Mouse (Mus musculus): ENCODE results near the gene Bbs2. TPM values are rescaled to one million over a fixed set of nuclear protein-coding genes. Genes with fewer than 3 reads are reported as not detected.

Gene Bbs2
- total RNA-seq, 2 experiments from 2014 or later = 5.3 to 7.9 TPM

Other genes with a start within 250 kb of the Bbs2 start
- 100 to 1,000 TPM; 108 to 112 TPM for gene Amfr, start 86.1 kb downstream of the Bbs2 start, total RNA-seq (2021)
- gene Nudt21, start 61.9 kb downstream of the Bbs2 start, total RNA-seq (2021) = 10 to 100 TPM; 29.2 to 30.3 TPM
- gene Ogfod1, start 61.7 kb downstream of the Bbs2 start, total RNA-seq (2021) = 10 to 100 TPM; 23.0 to 23.9 TPM
- gene Mt4, start 38.3 kb upstream of the Bbs2 start, total RNA-seq (2021) = not detected
- 1 to 10 TPM; 4.9 to 5.5 TPM for gene Mt3, start 53.7 kb upstream of the Bbs2 start, total RNA-seq (2021)
- 10 to 100 TPM; 71.0 to 71.3 TPM for gene Mt2, start 73.7 kb upstream of the Bbs2 start, total RNA-seq (2021)
- gene Mt1, start 80.2 kb upstream of the Bbs2 start, total RNA-seq (2021) = 100 to 1,000 TPM; 388 to 401 TPM
- 10 to 100 TPM; 17.3 to 20.2 TPM for gene Nup93, start 115.6 kb upstream of the Bbs2 start, total RNA-seq (2021)
- gene Slc12a3, start 230.3 kb upstream of the Bbs2 start, total RNA-seq (2021) = under 1 TPM; 0.22 to 0.88 TPM

Measured in heart, postnatal 14 days (tissue).